Mouse (Mus musculus) A20 (cell line): ENCODE results near the gene Gm10668.
"Not testable (repeated sequence)": the region's sequence is repeated elsewhere in the genome, so short reads cannot be mapped to it uniquely, and the experiment has no call there.

Experiments used
- DNase-seq: peaks from one replicate; pipeline ENCODE4 v3.0.0-alpha.2; 2011; ENCODE audit warnings: low read depth, low spot score

Gm10668 gene

GRCm38 (mm10) chr7:20730524-20730923, at the start of gene Gm10668:
TSS of gene Gm10668 (minus strand) at chr7:20730624.
- DNase-seq = not testable (repeated sequence)

- DNase-seq = not testable (repeated sequence)
These were observed 40.5 kb upstream of the Gm10668 start, which contains the start of gene Vmn1r112 for GRCm38 (mm10) chr7:20770885-20771284. TSS of gene Vmn1r112 (plus strand) at chr7:20771185.

DNA sequence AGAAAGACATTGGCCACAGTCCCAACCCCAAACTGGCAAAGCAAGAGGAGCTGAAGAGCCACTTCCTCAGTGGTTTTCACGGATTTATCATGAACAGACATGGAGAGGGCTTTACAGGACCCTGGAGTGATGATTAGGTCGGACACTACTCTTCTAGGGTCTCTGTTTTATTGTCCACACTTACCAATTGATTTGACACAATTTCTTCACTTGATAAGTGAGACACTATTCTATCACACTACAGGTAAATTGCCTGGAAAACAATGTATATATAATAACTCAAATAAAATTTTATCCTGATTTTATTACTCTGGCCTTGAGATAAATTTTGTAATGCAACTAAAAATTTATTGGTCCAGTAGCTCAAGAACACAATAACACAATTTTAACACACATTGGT, 27.3 kb downstream of the Gm10668 start, which contains the start of gene Vmn1r111:
Gene Vmn1r111, minus strand, starts transcription at position 101 of the 400 bp plus-strand sequence.
- DNase-seq = not testable (repeated sequence)
